Comparison of ENCODE assay signal across 14 mouse cellular contexts in genomic region chr15:80158001-80158706, GRCm38 (mm10). TPM values are rescaled to one million over a fixed set of nuclear protein-coding genes. Genes with fewer than 3 reads are reported as not detected.
DNase-seq lines count a peak whose midpoint lies in the region; ATAC-seq and TF ChIP-seq lines count a peak whose summit lies in the region.
"Had no signal": no experiment of that assay in that cellular context is flagged by ENCODE, and none has a peak within 500 bp of the region (broad histone marks: within the 10 kb centered on the region; RNA-seq: fewer than 3 reads in every experiment).

No protein-coding gene starts in this region.

- no peaks in the 10 kb centered on the region for H3K27me3 ChIP-seq in hindbrain, embryonic 12.5 days
- no peaks in the 10 kb centered on the region for H3K27me3 ChIP-seq in hindbrain, embryonic 16.5 days (replicated peaks; ENCODE audit: control insufficient read depth, insufficient read depth, low read length)
- H3K27me3 ChIP-seq in lung, embryonic 16.5 days (ENCODE audit: control insufficient read depth, insufficient read depth, low read depth, low read length): no peaks in the 10 kb centered on the region
- H3K27me3 ChIP-seq in intestine, embryonic 14.5 days (replicated peaks; ENCODE audit: control insufficient read depth, insufficient read depth, low read length): no peaks in the 10 kb centered on the region
- no peaks in the 10 kb centered on the region for H3K27me3 ChIP-seq in myocyte (ENCODE audit: control insufficient read depth, insufficient read depth, insufficient read length)
- H3K27me3 ChIP-seq: midbrain, embryonic 12.5 days; Patski had no signal

- H3K4me2 ChIP-seq in hindbrain, embryonic 12.5 days (replicated peaks): no peak overlapping the region
- no peak overlapping the region for H3K4me2 ChIP-seq in hindbrain, embryonic 16.5 days (ENCODE audit: low read length)
- H3K4me2 ChIP-seq in lung, embryonic 16.5 days (ENCODE audit: low read depth, low read length): no peak overlapping the region
- no peak overlapping the region for H3K4me2 ChIP-seq in intestine, embryonic 14.5 days (ENCODE audit: low read length)
- H3K4me2 ChIP-seq in myocyte (ENCODE audit: low read depth): peak overlapping the region; percentile 78
- H3K4me2 ChIP-seq: midbrain, embryonic 12.5 days had no signal

- H3K79me2 ChIP-seq in myocyte (ENCODE audit: control insufficient read depth, insufficient read depth): no peaks in the 10 kb centered on the region

- no peaks in the 10 kb centered on the region for H3K9me3 ChIP-seq in hindbrain, embryonic 12.5 days (replicated peaks)
- no peaks in the 10 kb centered on the region for H3K9me3 ChIP-seq in hindbrain, embryonic 16.5 days (ENCODE audit: control insufficient read depth, low read length)
- H3K9me3 ChIP-seq in lung, embryonic 16.5 days (ENCODE audit: control insufficient read depth, low read length): no peaks in the 10 kb centered on the region
- no peaks in the 10 kb centered on the region for H3K9me3 ChIP-seq in intestine, embryonic 14.5 days (ENCODE audit: control insufficient read depth, low read length)
- H3K9me3 ChIP-seq: midbrain, embryonic 12.5 days had no signal

- peak overlapping the region; percentile 56; the same call in 1 of the 2 replicates for H3K27ac ChIP-seq in hindbrain, embryonic 12.5 days
- no peak overlapping the region for H3K27ac ChIP-seq in hindbrain, embryonic 16.5 days (ENCODE audit: low read depth, low read length)
- H3K27ac ChIP-seq in lung, embryonic 16.5 days (ENCODE audit: low read length): peak overlapping the region; percentile 84
- peak overlapping the region; percentile 71; the same call in 1 of the 2 replicates for H3K27ac ChIP-seq in intestine, embryonic 14.5 days (ENCODE audit: low read depth)
- H3K27ac ChIP-seq: liver, embryonic 14.5 days had no signal

- no peak overlapping the region for H3K9ac ChIP-seq in hindbrain, embryonic 12.5 days
- H3K9ac ChIP-seq in hindbrain, embryonic 16.5 days (ENCODE audit: low read depth, low read length): no peak overlapping the region
- no peak overlapping the region for H3K9ac ChIP-seq in lung, embryonic 16.5 days (ENCODE audit: low read length)
- no peak overlapping the region for H3K9ac ChIP-seq in intestine, embryonic 14.5 days (ENCODE audit: low read length)
- H3K9ac ChIP-seq: liver, embryonic 14.5 days; midbrain, embryonic 12.5 days had no signal

- peaks cover 20% of the 10 kb centered on the region for H3K4me1 ChIP-seq in hindbrain, embryonic 12.5 days
- H3K4me1 ChIP-seq in hindbrain, embryonic 16.5 days (ENCODE audit: control insufficient read depth, insufficient read depth, low read depth, low read length): peaks cover 2% of the 10 kb centered on the region; the same call in 1 of the 2 replicates
- peaks cover 21% of the 10 kb centered on the region for H3K4me1 ChIP-seq in lung, embryonic 16.5 days (replicated peaks; ENCODE audit: control insufficient read depth, insufficient read depth, low read length)
- H3K4me1 ChIP-seq in intestine, embryonic 14.5 days (replicated peaks; ENCODE audit: control insufficient read depth, insufficient read depth, low read length): peaks cover 19% of the 10 kb centered on the region; the same call in 1 of the 2 replicates

- no peak for ATAC-seq in hindbrain, embryonic 12.5 days (ENCODE audit: low FRiP score)
- no peak for ATAC-seq in hindbrain, embryonic 16.5 days
- no peak for ATAC-seq in lung, embryonic 16.5 days (ENCODE audit: low read depth)
- no peak for ATAC-seq in intestine, embryonic 14.5 days (replicated peaks; ENCODE audit: low FRiP score, low TSS enrichment, low read depth)
- ATAC-seq: Patski had no signal

- H3K4me3 ChIP-seq in hindbrain, embryonic 12.5 days: no peak overlapping the region
- H3K4me3 ChIP-seq in hindbrain, embryonic 16.5 days (ENCODE audit: low read length): no peak overlapping the region
- no peak overlapping the region for H3K4me3 ChIP-seq in lung, embryonic 16.5 days (ENCODE audit: low read length)
- H3K4me3 ChIP-seq in intestine, embryonic 14.5 days (ENCODE audit: low read depth, low read length): no peak overlapping the region
- no peak overlapping the region for H3K4me3 ChIP-seq in myocyte
- H3K4me3 ChIP-seq: midbrain, embryonic 12.5 days had no signal

- DNase-seq in lung, postnatal 14 days: no peak
- DNase-seq in intestine, embryonic 14.5 days (ENCODE audit: low spot score): no peak
- DNase-seq in natural killer cell, adult 2 months (ENCODE audit: low spot score in 2 of 2): no peak
- no peak for DNase-seq in testis, postnatal 10 days (ENCODE audit: low spot score)
- DNase-seq: adrenal gland, adult 8-10 months; kidney, postnatal 10 days; right cerebral cortex, postnatal 25 days had no signal

- no peak overlapping the region for H3ac ChIP-seq in myocyte (ENCODE audit: control insufficient read depth, insufficient read length)

- TF ChIP-seq POLR2A in myocyte (IDR thresholded peaks at IDR 0.05; ENCODE audit: insufficient read length, low read depth): no peak

- WGBS in hindbrain, embryonic 12.5 days: 55% methylated on average over 5 of the region's 5 CpGs
- WGBS in hindbrain, embryonic 16.5 days: 69% methylated on average over 5 of the region's 5 CpGs
- WGBS in lung, embryonic 16.5 days: 36% methylated on average over 5 of the region's 5 CpGs
- WGBS in intestine, embryonic 14.5 days: 74% methylated on average over 5 of the region's 5 CpGs

- H3K36me3 ChIP-seq in hindbrain, embryonic 12.5 days: peaks cover 94% of the 10 kb centered on the region
- H3K36me3 ChIP-seq in hindbrain, embryonic 16.5 days (ENCODE audit: control insufficient read depth, insufficient read depth, low read length): peaks cover 38% of the 10 kb centered on the region
- H3K36me3 ChIP-seq in lung, embryonic 16.5 days (ENCODE audit: control insufficient read depth, insufficient read depth, low read length): peaks cover 43% of the 10 kb centered on the region
- peaks cover 96% of the 10 kb centered on the region for H3K36me3 ChIP-seq in intestine, embryonic 14.5 days (ENCODE audit: control insufficient read depth, insufficient read depth, low read length)
- H3K36me3 ChIP-seq in myocyte (ENCODE audit: control insufficient read depth, insufficient read depth): peaks cover 42% of the 10 kb centered on the region

TF ChIP-seq in myocyte, 11 proteins besides CTCF, POLR2A, EP300 and RAD21:
- TF ChIP-seq SRF (IDR thresholded peaks at IDR 0.05; ENCODE audit: control insufficient read depth, insufficient read length, low read depth) (no peak), TCF3 (IDR thresholded peaks at IDR 0.05; ENCODE audit: insufficient read length, low read depth) (no peak), POLR2AphosphoS2 (IDR thresholded peaks at IDR 0.05; ENCODE audit: insufficient read length, low read depth) (no peak), MAX (IDR thresholded peaks at IDR 0.05; ENCODE audit: low read depth) (no peak), TCF12 (IDR thresholded peaks at IDR 0.05; ENCODE audit: insufficient read depth, poor library complexity, severe bottlenecking) (no peak), MYOD1 (IDR thresholded peaks at IDR 0.05; ENCODE audit: control insufficient read depth in 1 of 3, insufficient read length in 2 of 3, low read depth in 2 of 3) (no peak), CEBPB (IDR thresholded peaks at IDR 0.05; ENCODE audit: insufficient read depth, poor library complexity, severe bottlenecking) (no peak)

RNA-seq across cellular contexts. Expression of gene Mgat3, which starts 15.4 kb away (rescaled TPM):
- 12.0 and 12.2 TPM in 2 replicates for polyA plus RNA-seq in hindbrain, embryonic 12.5 days (2016; fragmentation: Nextera tagmentation; extraction: Ambion mirVana)
- 15.7 and 15.8 TPM in 2 replicates for polyA plus RNA-seq in hindbrain, embryonic 16.5 days (2015; fragmentation: Nextera tagmentation; extraction: Ambion mirVana)
- 3.9 and 4.3 TPM in 2 replicates for polyA plus RNA-seq in lung, embryonic 16.5 days (2015; fragmentation: Nextera tagmentation; extraction: Ambion mirVana)
- 10.5 and 11.1 TPM in 2 replicates for polyA plus RNA-seq in intestine, embryonic 14.5 days (2014; fragmentation: Nextera tagmentation; extraction: Ambion mirVana)
- 9.7 TPM for polyA plus RNA-seq in myocyte (2012; fragmentation: generic; extraction: Trizol)

RNA-seq across cellular contexts. Expression of gene Tab1, which starts 25.2 kb away (rescaled TPM):
- 42.1 and 44.0 TPM in 2 replicates for polyA plus RNA-seq in hindbrain, embryonic 12.5 days (2016; fragmentation: Nextera tagmentation; extraction: Ambion mirVana)
- 37.1 and 39.9 TPM in 2 replicates for polyA plus RNA-seq in hindbrain, embryonic 16.5 days (2015; fragmentation: Nextera tagmentation; extraction: Ambion mirVana)
- 31.5 and 33.5 TPM in 2 replicates for polyA plus RNA-seq in lung, embryonic 16.5 days (2015; fragmentation: Nextera tagmentation; extraction: Ambion mirVana)
- 36.1 and 37.5 TPM in 2 replicates for polyA plus RNA-seq in intestine, embryonic 14.5 days (2014; fragmentation: Nextera tagmentation; extraction: Ambion mirVana)
- 33.3 TPM for polyA plus RNA-seq in myocyte (2012; fragmentation: generic; extraction: Trizol)
